Mouse (Mus musculus): ENCODE measurements around the gene Ntm.

Gene Ntm

GRCm38 (mm10) chr9:29962978-29963377 lies at the start of gene Ntm:
Gene Ntm, minus strand, starts transcription at chr9:29963141.
- no peak for DNase-seq

DNA sequence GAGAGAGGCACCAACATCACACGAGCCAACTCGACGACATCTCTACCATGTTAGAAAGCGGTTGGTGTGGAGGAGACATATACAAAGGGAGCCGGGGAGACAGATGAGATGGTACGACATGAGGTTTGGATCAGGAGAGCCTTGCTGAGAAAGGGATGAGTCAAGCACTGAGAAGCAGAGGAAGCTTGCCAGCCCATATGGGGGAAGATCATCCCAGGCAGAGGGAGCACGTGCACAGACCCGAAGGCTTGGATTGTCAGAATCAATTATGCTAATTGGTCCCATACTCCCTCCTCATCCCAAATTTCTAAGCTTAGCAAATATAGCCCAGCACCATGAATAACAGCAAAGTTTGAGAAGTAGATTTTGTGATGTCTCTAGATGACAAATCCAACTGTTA lies 42.8 kb upstream of the Ntm start:
- no peak for DNase-seq

DNA sequence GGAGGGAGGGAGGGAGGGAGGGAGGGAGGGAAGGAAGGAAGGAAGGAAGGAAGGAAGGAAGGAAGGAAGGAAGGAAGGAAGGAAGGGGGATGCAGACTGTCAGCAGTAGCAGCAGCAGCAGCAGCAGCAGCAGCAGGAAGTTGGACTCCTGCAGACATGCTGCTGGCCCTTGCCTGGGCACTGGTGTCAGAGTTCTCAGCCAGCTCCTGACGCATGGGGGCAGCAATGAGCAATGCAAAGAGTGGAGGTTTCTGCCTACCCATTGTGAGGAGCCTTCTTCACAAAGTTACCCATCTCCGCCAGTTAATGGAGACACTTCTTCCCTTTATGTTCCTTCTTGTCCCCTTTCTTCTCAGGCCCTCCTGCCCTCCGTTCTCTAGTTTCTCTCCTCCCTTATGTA lies 40.7 kb upstream of the Ntm start:
- no peak for DNase-seq

- no peak for DNase-seq
Measured at GRCm38 (mm10) chr9:29981177-29981915, 18.4 kb upstream of the Ntm start.

- DNase-seq: no peak
Measured at GRCm38 (mm10) chr9:29961954-29962867, 730 bp downstream of the Ntm start.

GRCm38 (mm10) chr9:29961512-29961911 lies 1.4 kb downstream of the Ntm start:
- DNase-seq: no peak

DNA sequence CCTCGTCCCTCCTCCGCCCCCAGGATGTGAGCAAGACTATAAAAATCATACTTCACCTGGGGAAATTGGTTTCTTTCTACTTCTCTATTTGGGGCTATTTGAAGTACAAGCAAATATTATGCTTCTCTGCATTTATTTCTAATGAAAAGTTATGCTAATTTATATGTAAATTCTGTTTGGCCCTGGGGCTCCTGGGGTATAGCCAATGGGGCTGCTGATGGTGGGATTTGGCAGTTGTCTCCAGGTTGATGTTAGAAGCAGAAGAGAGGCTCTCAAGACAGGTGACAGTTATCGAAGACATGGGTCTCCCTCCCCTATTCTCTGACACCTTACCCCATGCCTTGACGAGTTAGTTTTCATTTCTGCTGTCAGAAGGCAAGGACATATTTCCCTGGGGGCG lies 2.2 kb downstream of the Ntm start:
- DNase-seq: no peak

- DNase-seq: no peak
Measured at GRCm38 (mm10) chr9:29960236-29960635, 2.7 kb downstream of the Ntm start.

GRCm38 (mm10) chr9:29956936-29957335 lies 6.0 kb downstream of the Ntm start:
- DNase-seq: no peak

GRCm38 (mm10) chr9:29954031-29954430 lies 8.9 kb downstream of the Ntm start:
- DNase-seq: no peak

GRCm38 (mm10) chr9:29949041-29949440 lies 13.9 kb downstream of the Ntm start:
- no peak for DNase-seq

DNA sequence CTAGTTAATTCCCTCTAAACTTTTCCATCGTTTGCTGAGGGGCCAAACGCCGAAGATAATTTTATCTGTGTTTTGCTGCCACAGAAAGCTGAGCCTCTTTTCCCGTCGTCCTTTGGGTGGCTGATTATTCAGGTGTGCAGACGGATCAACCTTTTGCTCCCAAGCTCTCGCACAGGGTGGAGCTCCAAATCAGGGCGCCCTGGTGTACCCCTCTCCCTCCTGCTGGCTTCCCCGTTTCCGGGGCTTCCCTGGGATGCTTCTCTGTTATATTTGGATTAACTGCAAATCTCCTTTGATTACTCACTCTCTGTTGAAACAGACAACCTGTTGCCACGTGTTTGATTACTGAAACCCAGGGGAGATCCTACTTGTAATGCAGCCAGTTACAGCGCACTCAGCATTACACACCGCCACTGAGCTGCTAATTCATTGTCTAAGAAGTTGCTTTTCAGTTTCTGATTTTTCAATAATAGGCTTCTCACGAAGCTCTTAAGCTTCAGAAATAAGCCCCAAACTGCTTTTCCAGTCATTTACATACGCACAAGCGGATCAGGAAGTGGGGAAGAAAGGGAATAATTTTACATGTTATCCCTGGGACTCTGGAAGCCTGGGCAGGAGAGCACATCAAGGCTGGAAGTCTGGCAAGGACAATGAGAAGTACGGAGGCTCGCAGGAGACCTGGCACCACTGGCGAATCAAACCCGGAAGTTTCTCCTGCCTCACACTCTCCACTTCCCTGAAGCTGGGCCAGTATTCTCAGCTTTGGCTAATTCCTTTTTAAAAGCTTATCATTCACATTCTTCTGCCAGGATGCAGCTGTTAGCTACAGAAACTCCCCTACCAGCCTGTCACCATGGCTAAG lies 19.5 kb downstream of the Ntm start:
- no peak for DNase-seq

GRCm38 (mm10) chr9:29942183-29942952 lies 20.6 kb downstream of the Ntm start:
- no peak for DNase-seq

DNA sequence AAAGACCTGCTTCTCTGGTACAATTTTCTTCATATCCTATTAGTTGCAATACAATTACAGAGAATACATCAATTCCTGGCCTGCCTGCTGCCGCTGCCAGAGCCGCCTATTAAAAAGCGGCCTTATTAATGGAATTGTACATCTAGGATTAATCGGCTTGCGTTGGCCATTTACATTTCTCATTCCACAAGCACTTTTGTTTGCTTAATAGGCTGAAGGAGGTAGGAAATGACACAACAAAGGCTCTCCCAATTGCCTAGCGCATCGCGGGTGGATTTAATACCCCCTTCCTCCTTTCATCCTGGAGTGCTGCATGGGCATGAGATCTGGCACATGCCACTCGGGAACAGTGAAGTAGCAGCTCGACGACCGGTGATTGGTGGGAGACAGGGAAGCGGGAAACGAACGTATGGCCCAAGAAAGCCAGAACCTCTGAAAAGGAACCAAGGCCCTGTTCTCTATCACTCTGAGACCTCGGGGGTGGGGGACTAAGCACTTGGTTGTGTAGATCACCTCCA lies 23.4 kb downstream of the Ntm start:
- DNase-seq: no peak

DNA sequence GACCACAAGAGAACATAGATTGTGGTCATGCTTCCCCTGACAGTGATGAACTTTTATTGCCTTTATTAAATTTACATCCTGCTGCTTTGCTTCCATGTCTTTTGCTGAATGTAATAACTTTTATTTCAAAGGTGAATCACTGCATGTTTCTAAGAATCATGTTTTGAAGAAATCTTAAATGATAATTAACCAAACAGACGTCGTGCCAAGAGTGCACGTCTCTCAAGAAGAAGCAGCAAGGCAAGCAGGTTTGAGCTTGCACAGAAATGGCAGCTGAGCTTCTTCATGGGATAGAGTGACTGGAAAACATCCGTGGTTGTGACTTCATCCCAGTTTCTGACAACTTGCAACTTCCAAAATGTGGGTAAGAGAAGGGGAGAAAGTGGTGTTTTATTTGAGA lies 34.1 kb downstream of the Ntm start:
- DNase-seq: no peak

- no peak for DNase-seq
Measured at GRCm38 (mm10) chr9:29925382-29925781, 37.6 kb downstream of the Ntm start.

GRCm38 (mm10) chr9:29898406-29899054 lies 64.4 kb downstream of the Ntm start:
- no peak for DNase-seq

GRCm38 (mm10) chr9:29897448-29897847 lies 65.5 kb downstream of the Ntm start:
- DNase-seq: no peak

GRCm38 (mm10) chr9:29892792-29893191 lies 70.1 kb downstream of the Ntm start:
- DNase-seq: no peak

GRCm38 (mm10) chr9:29888712-29889111 lies 74.2 kb downstream of the Ntm start:
- DNase-seq: no peak

GRCm38 (mm10) chr9:29887924-29888323 lies 75.0 kb downstream of the Ntm start:
- DNase-seq: no peak

- no peak for DNase-seq
Measured at GRCm38 (mm10) chr9:29884062-29884461, 78.9 kb downstream of the Ntm start.

All from B cell, adult 2 months (primary cell).